Mouse (Mus musculus) bone marrow, adult 2 months (tissue): Measurements from ENCODE around the gene Tmem198.

ENCODE experiments used
- CTCF ChIP-seq: fragments of 200-500 bp; IDR thresholded peaks from 2 replicates; pipeline ENCODE4 v1.5.1; 2011; ENCODE audit warnings: low read length, control low read depth; ENCODE audit not compliant: control insufficient read depth, insufficient read depth
- POLR2A ChIP-seq: fragments of 200-500 bp; IDR thresholded peaks from 2 replicates; pipeline ENCODE4 v1.6.1; 2011; ENCODE audit warnings: low read depth, mild to moderate bottlenecking, control low read depth, low read length, borderline replicate concordance; ENCODE audit not compliant: control insufficient read depth

GRCm38 (mm10) chr1:75504256-75505045, 25.1 kb downstream of the Tmem198 start:
- TF ChIP-seq CTCF (no peak), POLR2A (no peak)
